Mouse (Mus musculus): ENCODE measurements at regions not wholly inside any gene's neighbourhood (a gene's known extent, or its start where the extent isn't known, plus 50 kb on each side); places are given as distances from the start of the nearest gene placed in this dataset.

DNA sequence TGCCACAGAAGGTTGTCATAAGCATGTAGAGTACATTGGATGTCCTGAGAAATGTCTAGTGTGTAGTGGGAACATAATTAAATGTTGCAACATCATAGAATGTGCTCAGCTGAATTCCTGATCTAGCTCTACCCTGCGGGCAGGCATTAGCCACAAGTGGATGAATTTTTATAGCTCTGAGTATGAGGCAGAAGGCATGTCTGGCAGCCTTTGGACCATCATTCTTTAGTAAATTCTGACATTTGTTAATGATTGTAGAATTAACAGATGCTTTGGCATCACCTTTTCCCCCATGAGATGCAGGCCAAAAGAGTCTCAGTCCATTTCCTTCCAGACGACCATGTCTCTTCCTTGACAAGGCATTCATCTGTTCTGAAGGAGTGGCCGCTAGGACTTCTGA, 630.0 kb downstream of the Tmem182 start:
- TF ChIP-seq EP300 (IDR thresholded peaks at IDR 0.05) (no peak), CTCF (IDR thresholded peaks at IDR 0.05) (no peak)
